Mouse (Mus musculus): ENCODE results near the gene Tex11. TPM values are rescaled to one million over a fixed set of nuclear protein-coding genes. Genes with fewer than 3 reads are reported as not detected.
A peak's percentile ranks its signal among the peaks of the same experiment; 100 is the strongest.
"Not testable (repeated sequence)": the region's sequence is repeated elsewhere in the genome, so short reads cannot be mapped to it uniquely, and the experiment has no call there.

Gene Tex11
- not detected in 2 replicates for total RNA-seq (2021)
- long read RNA-seq, experiment 1: 0 reads
- long read RNA-seq, experiment 2: 0 reads

DNA sequence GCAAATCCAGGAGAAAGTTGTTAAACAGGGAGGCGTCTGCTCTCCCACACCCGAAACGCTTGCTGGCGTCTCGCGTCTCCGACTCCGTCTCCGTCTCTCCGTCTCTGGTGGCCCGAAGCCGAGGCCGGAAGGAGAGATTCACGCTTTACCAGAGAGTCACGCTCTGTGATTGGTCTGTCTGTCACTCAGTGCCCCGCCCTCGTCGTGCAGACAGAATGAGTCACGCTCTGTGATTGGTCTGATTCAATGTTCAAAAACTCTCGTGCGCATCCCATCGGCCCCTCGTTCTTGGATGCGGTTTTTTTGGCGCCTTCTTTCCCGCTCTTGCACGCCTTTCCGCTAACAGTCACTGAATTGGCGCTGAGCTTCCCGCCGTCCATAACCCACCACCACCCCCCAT, at the start of gene Tex11:
Gene Tex11 (minus strand): TSS at position 127 of the 400 bp plus-strand sequence.
- DNase-seq: no peak

DNA sequence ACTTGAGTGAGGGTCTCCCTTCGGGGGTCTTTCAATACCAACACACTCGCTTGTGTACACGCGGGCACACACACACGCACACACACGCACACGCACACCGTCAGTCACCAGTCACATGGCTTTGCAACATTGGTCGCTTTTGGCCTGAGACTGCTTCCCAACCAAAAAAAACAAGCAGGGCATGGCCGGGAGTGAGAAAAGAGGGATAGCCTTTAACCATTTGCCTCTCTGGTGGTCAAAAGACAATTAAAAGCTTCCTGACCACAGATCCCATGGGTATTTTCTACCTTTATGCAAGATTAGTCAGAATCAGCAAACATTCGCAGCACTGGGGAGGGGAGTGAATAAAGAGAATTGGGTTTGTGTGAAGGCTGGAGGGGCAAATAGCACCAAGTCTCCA, 26.5 kb upstream of the Tex11 start, which contains the start of gene Slc7a3:
Gene Slc7a3 (minus strand): TSS at position 101 of the 400 bp plus-strand sequence.
- no peak for DNase-seq

DNA sequence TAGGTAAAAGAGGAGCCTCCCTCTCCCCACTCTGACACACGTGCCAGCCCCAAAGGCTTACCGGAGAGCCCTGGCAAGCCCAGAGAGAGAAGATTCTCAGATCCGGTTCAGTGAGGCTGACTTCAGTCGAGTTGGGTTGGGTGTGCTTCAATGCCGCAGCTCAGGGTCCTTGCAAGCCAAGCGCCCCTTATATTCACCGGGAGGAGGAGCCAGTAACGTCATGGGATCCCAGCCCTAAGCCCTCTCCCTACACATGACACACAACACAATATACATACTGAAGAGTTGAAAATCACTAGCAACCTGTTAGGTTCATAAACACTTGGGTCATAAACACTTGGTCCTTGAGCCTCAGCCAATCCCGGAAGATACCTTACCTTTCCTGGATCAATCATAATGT, 25.7 kb upstream of the Tex11 start:
- DNase-seq: not testable (repeated sequence)

DNA sequence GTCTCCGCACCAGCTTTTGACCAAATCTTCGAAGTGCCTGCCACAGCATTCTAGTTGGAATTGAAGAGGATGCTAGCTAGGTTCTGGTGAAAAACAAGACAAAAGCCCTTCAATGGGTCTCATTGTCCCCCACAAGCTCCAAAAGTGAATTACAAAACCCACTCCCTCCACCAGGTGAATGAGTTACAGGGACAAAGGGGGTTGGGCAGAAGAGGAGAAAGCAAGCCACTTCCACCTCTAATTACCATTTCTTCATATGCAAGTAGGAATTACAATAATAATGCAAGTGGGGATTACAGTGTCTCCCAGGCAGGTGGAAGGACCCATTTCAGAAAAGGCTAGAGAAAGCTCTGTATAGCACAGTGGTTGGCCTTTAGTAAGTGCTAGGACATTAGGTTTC, 24.7 kb upstream of the Tex11 start:
- no peak for DNase-seq

GRCm38 (mm10) chrX:101065245-101065644, 5.8 kb upstream of the Tex11 start:
- no peak for DNase-seq

DNA sequence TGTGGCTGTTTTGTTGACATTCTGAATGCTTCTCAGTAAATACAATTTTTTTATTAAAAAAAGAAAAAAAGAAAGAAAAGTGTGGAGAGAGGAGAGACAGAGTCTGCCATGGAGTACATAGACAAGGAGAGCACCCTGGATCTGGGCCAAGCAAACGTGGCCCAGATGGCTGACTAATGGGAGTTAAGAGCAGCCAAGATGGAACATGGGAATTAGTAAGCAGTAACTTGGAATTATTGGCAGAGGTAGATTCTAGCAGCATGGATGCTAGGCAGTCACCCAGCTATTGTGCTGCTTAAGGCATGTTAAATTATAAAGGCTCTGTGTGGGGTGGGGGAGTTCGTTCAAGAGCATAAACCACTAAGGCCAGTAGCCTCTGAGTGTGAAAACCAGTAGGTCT, 4.0 kb upstream of the Tex11 start:
- DNase-seq: peak; percentile 17

GRCm38 (mm10) chrX:100943640-100944039, 115.8 kb downstream of the Tex11 start:
- no peak for DNase-seq

DNA sequence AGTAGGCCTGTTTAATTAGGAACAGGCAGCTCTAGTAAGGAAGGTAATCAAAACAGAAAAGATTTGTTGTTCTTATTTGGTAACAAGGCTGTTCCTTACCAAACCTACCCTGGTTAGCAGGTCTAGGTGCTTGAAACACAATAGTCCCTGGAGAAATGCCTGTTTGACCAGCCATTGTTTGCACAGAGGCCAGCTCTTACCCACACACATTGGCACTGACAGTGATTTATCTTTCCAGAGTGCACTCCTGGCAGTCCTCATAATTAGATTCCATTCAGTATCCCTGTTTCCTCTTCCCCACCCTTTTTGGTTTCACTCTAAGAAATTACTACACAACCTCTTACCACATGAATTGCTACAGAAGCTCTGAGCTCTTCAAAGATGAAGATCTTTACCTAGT, 220.3 kb downstream of the Tex11 start:
- DNase-seq: no peak

GRCm38 (mm10) chrX:100832806-100833205, 226.7 kb downstream of the Tex11 start:
- no peak for DNase-seq

DNA sequence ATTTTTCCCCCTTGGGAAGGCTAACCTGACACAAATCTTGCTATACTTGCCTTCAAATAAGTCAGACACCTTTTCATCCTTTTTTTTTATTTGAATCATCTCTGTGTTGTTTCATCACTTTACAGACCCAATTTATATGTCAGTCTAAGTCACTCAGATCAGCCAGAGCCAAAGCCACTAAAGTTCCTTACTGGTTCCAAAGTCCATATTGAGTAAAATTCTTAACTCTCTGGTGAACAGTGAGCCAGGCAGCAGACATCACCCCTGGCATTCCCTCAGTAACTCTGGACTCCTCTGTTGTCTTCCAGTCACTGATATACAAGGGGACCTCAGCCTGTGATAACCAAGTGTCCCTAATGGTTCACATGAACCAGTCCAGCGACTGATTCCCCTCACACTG, 233.9 kb downstream of the Tex11 start:
- DNase-seq: no peak

GRCm38 (mm10) chrX:100821149-100821548, 238.3 kb downstream of the Tex11 start:
- DNase-seq: no peak

- no peak for DNase-seq
These were observed 240.8 kb downstream of the Tex11 start for GRCm38 (mm10) chrX:100818681-100819080.

GRCm38 (mm10) chrX:100815766-100816165, 243.7 kb downstream of the Tex11 start:
- DNase-seq: no peak

DNA sequence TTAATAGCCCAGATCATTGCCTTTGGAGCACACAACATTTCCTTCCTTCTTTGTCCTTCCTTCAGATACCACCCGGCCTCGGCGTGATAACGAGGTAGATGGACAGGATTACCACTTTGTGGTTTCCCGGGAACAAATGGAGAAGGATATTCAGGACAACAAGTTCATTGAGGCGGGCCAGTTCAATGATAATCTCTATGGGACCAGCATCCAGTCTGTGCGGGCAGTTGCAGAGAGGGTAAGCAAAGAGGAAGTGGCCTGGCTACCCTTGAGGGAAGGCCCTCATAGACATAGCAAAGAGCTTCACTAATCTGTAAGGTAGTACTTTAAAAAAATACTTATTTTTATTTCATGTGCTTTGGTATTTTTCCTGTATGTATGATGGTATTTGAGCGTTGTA, 245.3 kb downstream of the Tex11 start:
- no peak for DNase-seq

DNA sequence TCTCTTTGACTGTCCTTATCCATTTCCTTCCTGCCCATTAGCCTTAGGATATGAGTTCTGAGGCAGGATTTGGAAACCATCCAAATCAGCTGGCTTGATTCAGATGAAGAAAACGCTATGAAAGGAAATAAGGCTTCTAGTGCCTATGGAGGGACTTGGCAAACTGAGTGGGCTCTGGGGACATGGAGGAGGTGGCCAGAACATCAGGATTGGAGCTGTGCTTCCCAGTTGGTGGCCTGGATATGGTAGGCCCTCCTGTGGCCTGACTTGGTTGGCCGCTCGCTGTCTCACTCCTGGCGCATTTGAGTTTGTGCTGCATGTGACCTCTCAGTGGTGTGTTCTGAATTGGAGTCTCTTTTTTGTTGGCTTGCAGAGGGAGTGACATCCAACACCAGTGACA, 248.3 kb downstream of the Tex11 start:
- no peak for DNase-seq

DNA sequence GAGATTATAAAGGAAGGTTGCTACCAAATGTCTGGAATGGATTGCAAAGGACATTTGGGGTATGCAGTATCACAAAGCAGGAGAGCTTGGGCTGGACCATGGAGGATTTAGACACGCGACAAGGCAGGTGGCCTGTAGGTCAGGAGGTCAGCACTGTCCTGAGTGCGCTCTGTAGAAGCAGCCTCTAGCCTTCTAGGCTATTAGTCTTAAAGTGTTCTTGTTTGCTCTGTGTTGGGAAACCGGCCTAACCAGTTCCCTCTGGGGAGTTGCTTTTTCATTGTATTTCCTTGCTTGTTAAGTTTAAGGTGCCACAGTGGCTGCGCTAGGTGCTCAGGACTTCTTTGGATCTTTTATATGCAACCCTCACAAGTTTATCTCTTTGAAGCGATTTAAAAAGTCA, 257.4 kb downstream of the Tex11 start:
- no peak for DNase-seq

- DNase-seq: no peak
These were observed 258.8 kb downstream of the Tex11 start for GRCm38 (mm10) chrX:100800643-100801042.

DNA sequence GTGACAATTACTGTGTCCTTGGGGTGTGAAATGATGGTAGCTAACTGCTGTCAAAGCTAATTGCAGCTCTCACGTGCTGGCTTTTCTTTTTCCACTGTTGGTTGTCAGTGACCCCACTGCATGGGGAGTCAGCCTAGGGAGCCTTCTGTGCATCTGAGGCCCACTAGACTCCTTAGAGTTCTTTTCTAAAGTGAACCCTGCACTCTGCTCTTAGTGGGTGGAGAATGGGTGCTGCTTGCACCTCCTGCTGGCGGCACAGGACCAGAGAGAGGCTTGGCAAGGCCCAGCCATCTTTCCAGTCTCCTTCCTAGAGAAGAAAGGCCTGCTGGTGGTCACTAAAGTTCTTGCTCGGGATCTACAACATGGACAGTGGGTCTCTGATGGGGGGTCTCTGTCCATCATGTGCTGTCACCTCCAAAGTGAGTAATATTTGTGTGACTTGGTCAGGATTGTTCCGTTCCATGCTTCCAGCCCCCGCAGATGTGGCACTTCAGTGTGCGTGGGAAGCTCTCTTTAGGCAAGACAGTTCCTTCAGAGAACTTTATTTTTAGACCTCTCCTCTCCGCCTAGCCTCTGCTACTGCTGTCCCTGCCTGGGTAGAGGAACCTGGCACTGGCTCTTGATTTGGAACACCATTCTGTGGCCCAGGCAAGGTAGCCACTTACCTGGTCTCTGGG, 261.5 kb downstream of the Tex11 start:
- DNase-seq: no peak

- no peak for DNase-seq
These were observed 262.1 kb downstream of the Tex11 start for GRCm38 (mm10) chrX:100797370-100797769.

DNA sequence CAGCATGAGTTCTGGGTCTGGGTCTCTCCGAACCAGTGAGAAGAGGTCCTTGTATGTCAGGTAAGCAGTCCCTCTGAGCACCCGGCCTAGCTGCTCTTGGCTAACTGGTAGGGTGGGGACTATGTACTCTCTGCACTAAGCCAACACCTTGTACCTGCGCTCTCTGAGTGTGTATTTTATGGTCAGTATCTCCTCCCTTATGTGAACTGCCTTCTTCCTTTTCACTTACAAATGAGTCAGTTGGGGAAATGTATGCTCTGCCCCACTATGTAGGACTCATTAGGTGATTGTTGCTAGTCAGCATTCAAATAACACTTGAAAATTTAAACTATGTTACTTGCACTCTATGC, 262.8 kb downstream of the Tex11 start:
- DNase-seq: no peak

DNA sequence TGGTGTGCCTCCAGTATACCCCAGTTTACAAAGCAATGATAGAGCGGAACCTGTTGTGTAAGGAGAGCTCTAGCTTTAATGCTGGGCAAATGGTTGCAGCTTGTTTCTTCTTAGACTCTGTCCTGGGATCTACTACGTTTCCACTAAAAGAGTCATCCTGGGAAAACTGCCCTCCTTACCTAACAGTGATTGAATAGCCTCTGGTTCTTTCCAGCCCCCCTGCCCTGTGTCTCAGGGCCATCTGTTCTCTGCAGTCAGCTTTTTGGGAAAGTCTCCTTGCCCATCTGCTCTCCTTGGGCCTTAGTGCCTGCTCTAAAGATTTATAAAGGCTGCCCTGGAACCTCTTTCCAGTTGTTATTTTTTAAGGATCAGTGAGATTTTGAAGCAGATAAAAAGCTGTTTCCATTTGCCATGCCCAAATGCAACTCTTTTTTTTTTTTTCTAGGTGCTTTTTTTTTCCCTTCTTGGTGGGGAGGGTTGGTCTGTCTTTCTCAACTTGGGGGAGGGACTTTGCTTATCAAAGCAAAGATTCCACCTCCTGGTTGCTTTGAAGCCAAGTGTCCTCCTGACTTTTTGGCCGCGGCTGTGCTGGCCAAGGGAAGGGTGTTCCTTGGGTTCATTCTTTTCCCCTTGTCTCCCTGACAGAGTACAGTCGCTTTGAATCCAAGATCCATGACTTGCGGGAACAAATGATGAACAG, 263.3 kb downstream of the Tex11 start:
- DNase-seq: no peak

DNA sequence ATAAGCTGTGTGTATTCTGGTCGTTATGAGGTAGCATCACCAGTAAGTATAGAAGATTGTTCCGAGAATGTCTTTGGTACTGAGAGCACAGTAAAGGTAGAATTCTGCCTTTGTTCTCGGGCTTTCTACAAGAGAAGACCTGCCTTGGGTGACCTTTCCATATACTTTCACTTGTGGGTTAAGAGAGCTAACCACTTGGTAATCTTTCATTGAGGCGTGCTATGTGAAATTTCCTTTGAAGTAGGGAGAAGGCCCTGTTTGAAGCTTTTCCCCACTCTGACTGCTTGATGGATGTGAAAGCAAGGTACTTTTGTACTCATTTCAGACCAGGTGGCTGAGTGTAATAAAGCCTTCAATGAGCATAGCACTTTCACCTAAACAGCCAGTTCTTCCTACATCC, 270.1 kb downstream of the Tex11 start:
- no peak for DNase-seq
